Mouse (Mus musculus): ENCODE results near the gene Dlk2.

Dlk2 gene

DNA sequence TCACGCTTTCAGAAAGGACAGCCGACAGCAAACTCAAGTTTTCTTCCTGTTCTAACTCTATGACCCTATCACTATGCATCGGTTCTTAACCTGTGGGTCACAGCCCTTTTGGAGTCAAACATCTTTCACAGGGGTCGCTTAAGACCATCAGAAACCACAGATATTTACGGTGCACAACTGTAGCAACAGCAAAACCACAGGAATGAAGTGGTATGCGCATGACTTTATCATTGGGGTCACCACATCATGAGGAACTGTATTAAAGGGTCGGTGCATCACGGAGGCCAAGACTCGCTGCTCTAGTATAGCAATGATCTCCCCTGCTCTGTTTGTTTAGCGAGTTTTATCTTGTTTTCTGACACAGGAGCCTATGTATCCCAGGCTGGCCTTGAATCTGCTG is 18.6 kb downstream of the Dlk2 start:
- DNase-seq (ENCODE audit: low read depth in 1 of 2, low spot score in 2 of 2), result no peak

DNA sequence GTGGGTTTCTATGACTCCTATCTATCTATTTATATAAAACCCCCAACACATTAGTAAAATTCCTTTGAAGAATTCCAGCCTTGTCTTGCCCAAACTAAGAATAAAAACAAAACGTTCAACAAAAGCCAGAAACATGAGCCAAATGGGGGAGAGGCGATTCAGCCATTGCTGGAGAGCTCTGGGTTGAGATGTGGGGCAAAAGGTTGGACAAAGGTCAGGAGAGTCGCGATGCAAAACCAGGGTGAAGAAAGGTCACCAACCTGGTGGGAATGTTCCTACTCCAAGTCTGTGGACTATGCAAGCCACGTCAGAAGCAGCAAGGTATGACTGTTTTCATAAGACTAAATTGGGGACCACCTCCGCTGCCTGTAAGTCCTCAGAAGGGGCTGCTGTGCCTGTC is 23.3 kb downstream of the Dlk2 start:
- no peak for DNase-seq (ENCODE audit: low read depth in 1 of 2, low spot score in 2 of 2)

DNA sequence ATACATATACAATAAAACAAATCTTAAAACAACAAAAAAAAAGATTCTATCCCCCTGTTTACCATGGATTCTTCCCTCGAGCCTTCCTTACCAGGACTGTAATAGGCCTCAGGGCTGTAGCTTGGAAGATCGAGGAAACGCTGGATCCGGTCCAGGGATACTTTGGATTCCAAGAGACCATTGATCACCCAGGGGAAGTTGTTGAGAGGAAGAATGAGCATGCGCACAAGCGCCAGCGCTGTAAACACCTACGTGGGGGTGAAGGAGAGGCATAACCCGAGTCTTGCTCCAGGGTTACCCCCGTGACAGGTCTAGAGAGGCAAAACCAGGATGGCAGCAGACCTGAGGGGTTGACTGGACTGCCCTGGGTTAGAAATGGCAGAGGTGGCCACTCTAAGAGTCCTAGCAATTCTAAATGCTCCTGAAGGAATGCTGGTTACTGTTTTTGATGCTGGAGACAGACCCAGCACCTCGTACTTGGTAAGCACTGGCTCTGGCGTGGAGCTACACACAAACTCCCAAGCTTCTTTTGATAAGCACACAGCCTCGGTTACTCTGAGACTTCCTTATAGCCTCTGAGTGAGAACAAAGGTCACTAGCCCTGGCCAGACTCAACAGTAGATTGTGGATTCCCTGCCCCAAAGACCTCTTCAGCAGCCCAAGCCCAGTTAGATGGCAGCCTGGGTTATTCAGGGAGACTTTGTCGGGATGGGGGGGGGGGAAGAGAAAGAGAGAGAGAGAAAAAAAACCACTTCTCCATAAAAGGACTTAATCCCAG is 25.0 kb downstream of the Dlk2 start:
- no peak for DNase-seq (ENCODE audit: low read depth in 1 of 2, low spot score in 2 of 2)

DNA sequence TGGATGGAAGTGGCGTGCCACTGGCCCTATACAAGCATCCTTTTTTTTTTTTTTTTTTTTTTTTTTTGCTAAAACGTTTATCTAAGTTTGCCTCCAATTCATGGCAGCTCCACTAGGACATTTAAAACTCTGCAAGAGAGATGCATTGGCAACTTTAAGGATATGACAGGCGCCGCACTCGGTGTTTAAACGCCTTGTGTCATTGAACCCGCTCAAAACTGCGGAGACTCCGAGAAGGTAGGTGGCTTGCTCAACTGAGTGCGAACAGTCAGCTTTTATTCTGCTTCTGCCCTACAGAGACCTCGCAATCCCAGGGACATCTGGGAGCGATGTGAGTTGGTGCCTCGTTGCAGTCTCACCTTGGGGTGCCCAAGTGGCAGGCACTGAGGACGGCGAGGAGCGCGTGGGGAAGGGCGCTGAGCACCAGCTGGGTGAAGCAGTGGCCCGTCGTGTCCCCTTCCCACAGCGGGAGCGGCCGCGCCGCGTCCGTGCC is 30.2 kb downstream of the Dlk2 start:
- DNase-seq (ENCODE audit: low read depth in 1 of 2, low spot score in 2 of 2), result no peak

DNA sequence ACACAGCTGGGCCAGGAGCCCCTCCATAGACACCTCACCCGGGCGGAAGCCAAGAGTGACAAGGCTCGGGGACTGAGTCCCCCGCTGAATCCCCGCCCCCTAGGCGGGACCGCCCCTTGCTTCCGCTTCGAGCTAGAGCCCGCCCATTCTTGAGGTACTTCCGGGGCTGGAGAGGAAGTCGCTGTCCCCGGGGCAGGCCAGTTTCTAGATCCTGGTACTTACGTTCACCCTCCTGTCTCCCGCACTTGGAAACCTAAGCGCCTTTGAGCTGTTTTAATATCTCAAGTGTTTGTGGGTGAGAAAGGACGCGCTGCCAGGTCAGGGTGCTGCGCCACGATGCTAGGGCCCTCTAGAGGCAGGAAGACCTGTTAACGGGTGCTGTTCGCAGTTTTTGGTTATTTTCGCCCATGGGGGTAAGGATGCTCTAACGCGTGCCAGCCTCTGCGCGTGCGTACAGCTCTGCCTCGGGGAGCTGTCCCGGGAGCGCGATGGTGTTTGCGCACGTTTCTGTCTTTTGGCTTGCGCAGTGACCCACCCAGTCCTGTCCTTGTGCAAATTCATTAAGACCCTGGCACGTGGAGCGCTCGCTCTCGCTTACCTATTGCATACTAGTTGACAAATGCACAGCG is 30.8 kb downstream of the Dlk2 start, which contains the start of gene Abcc10:
Gene Abcc10, minus strand, starts transcription at position 447 of the 629 bp plus-strand sequence.
- peak; percentile 82 to 95 for DNase-seq (ENCODE audit: low read depth in 1 of 2, low spot score in 2 of 2)

DNA sequence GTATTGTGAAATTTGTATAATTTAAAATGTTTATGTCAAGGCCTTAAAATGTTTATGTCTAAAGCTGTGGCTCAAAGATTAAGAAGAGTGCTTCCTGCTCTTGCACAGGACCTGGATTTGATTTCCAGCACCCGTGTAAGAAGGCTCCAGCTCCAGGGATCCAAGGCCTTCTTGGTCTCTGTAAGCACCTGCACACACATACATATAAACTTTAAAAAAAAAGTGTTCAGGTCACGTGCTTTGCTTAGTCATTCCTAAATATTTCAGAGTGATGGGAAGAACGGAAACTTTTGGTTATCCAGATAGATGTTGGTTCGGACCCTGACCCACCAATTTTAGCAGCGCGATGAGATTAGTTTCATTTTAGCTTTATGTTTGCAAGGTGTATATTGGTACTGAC is 31.5 kb downstream of the Dlk2 start:
- DNase-seq (ENCODE audit: low read depth in 1 of 2, low spot score in 2 of 2), result no peak

DNA sequence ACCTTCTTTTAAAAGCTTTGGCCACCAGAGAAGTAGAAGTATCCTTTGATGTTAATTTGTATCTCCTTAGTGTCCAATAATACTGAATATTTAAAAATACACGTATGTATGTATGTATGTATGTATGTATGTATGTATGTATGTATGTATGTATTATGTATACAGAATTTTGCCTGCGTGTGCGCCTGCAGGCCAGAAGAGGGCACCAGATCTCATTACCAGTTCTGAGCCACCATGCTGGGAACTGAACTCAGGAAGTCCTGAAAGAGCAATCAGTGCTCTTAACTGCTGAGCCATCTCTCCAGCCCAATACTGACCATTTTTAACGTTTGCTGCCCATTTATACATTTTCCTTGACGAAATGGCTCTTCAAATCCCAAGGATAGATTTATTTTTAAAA is 39.3 kb downstream of the Dlk2 start:
- no peak for DNase-seq (ENCODE audit: low read depth in 1 of 2, low spot score in 2 of 2)

DNA sequence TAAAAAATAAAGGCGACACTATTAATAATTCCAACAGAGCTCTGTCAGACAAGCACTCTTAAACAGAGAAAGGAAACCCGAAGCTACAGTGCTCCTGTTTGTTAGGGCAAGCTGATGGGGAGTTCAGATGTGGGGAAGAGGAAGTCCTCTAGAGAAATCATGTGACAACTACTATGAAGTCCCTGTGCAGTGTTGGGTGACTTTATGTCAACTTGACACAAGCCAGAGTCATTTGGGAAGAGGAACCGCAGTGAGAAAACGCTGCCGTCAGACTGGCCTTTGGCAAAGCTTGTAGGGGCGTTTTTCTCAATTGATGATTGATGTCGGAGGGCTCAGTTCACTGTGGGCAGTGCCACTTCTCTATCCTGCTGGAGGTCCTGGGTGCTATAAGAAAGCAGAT is 44.0 kb downstream of the Dlk2 start:
- DNase-seq (ENCODE audit: low read depth in 1 of 2, low spot score in 2 of 2), result peak in 1 of 2 experiments; percentile 10

DNA sequence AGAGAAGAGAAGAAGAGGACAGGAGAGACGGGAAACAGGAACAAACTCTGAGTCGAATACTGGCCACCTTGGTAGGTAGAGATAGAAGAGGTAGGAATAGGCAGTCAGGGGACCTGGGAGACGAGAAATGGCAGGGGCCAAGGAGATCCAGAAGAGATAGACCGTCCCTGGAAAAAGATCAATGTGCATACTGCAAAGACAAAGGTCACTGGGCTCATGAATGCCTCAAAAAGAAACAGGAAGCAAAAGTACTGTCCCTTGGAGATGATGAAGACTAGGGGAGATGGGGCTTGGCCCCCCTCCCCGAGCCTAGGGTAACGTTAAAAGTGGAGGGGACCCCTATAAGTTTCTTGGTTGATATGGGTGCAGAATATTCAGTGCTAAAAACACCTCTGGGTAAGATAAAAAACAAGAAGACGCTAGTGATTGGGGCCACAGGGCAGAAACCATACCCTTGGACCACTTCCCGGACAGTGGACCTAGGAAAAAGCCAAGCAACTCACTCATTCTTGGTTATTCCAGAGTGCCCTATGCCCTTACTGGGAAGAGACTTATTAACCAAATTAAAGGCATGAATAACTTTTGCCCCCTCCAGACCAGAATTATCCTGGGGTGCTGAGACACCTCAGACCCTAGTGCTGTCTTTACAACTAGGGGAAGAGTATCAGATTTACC is 53.9 kb downstream of the Dlk2 start:
- no peak for DNase-seq (ENCODE audit: low read depth in 1 of 2, low spot score in 2 of 2)
